Mouse (Mus musculus): ENCODE measurements around the gene Atp5s. TPM values are rescaled to one million over a fixed set of nuclear protein-coding genes. Genes with fewer than 3 reads are reported as not detected.

Gene Atp5s
- total RNA-seq (2023), result 9.6 TPM

GRCm38 (mm10) chr12:69724711-69725460 lies at the start of gene Atp5s, which contains the start of gene L2hgdh:
TSS of gene Atp5s (plus strand) at chr12:69724950.
TSS of gene L2hgdh (minus strand) at chr12:69724873.

GRCm38 (mm10) chr12:69681566-69682061 lies 43.1 kb upstream of the Atp5s start, which contains the start of gene Sos2:
TSS of gene Sos2 (minus strand) at chr12:69681852.

GRCm38 (mm10) chr12:69790530-69791505 lies 66.1 kb downstream of the Atp5s start, which contains the start of gene Cdkl1:
TSS of gene Cdkl1 (minus strand) at chr12:69791267.

Other genes starting within 250 kb of the Atp5s start
- 13.3 TPM for gene Vcpkmt, start 141.9 kb upstream of the Atp5s start, total RNA-seq (2023)
- gene Sos2, start 43.1 kb upstream of the Atp5s start, total RNA-seq (2023), result 36.6 TPM
- gene L2hgdh, start 77 bp upstream of the Atp5s start, total RNA-seq (2023), result 4.4 TPM
- 1.1 TPM for gene Cdkl1, start 66.3 kb downstream of the Atp5s start, total RNA-seq (2023)
- gene Atl1, start 167.7 kb downstream of the Atp5s start, total RNA-seq (2023), result 0.59 TPM
- 28.3 TPM for gene Map4k5, start 168.2 kb downstream of the Atp5s start, total RNA-seq (2023)